Mouse (Mus musculus) lung, postnatal 10 days (tissue): ENCODE measurements around the gene Pcsk5.

Experiments used
- DNase-seq: peaks from one replicate; pipeline ENCODE4 v3.0.0; 2021

Pcsk5 gene

GRCm38 (mm10) chr19:17386424-17386823 is 451.0 kb downstream of the Pcsk5 start:
- DNase-seq, result no peak

GRCm38 (mm10) chr19:17385426-17385825 is 452.0 kb downstream of the Pcsk5 start:
- DNase-seq, result no peak

- no peak for DNase-seq
These were observed 452.4 kb downstream of the Pcsk5 start for GRCm38 (mm10) chr19:17385022-17385421.

- no peak for DNase-seq
These were observed 454.5 kb downstream of the Pcsk5 start for GRCm38 (mm10) chr19:17382807-17383397.
